Mouse (Mus musculus): ENCODE measurements around the gene Foxc1. TPM values are rescaled to one million over a fixed set of nuclear protein-coding genes. Genes with fewer than 3 reads are reported as not detected.

Gene Foxc1
- total RNA-seq, 2 experiments from 2014 or later, result 0.73 to 0.74 TPM

- H3K27ac ChIP-seq, result peak overlapping the region; percentile 61
- no peak for DNase-seq
Measured at GRCm38 (mm10) chr13:31821050-31821449, 14.6 kb downstream of the Foxc1 start.

GRCm38 (mm10) chr13:31823316-31823715 is 16.9 kb downstream of the Foxc1 start:
- no peak overlapping the region for H3K27ac ChIP-seq
- intact Hi-C loops (cut with DNase I), result no loop called here
- no peak for TF ChIP-seq CTCF (IDR thresholded peaks at IDR 0.05)
- no peak overlapping the region for H3K4me3 ChIP-seq
- no peak for DNase-seq

More at GRCm38 (mm10) chr13:31821050-31821449, 14.6 kb downstream of the Foxc1 start:
- intact Hi-C loops (cut with DNase I), result no loop called here
- H3K4me3 ChIP-seq, result peak overlapping the region; percentile 65
- no peak for TF ChIP-seq CTCF (IDR thresholded peaks at IDR 0.05)

GRCm38 (mm10) chr13:31825180-31825579 is 18.7 kb downstream of the Foxc1 start:
- TF ChIP-seq CTCF (IDR thresholded peaks at IDR 0.05), result no peak

GRCm38 (mm10) chr13:31827160-31827559 is 20.7 kb downstream of the Foxc1 start:
- Histone ChIP-seq H3K4me3 (no peak overlapping the region), H3K27ac (no peak overlapping the region)
- DNase-seq, result no peak
- no peak for TF ChIP-seq CTCF (IDR thresholded peaks at IDR 0.05)
- intact Hi-C loops (cut with DNase I), result no loop called here

More at GRCm38 (mm10) chr13:31825180-31825579, 18.7 kb downstream of the Foxc1 start:
- DNase-seq, result no peak
- H3K4me3 ChIP-seq, result no peak overlapping the region
- H3K27ac ChIP-seq, result no peak overlapping the region
- intact Hi-C loops (cut with DNase I), result no loop called here

- H3K27ac ChIP-seq, result no peak overlapping the region
- intact Hi-C loops (cut with DNase I), result no loop called here
- H3K4me3 ChIP-seq, result no peak overlapping the region
- no peak for DNase-seq
- TF ChIP-seq CTCF (IDR thresholded peaks at IDR 0.05), result no peak
Measured at GRCm38 (mm10) chr13:31827820-31828332, 21.4 kb downstream of the Foxc1 start.

- intact Hi-C loops (cut with DNase I), result no loop called here
- no peak for TF ChIP-seq CTCF (IDR thresholded peaks at IDR 0.05)
- H3K4me3 ChIP-seq, result no peak overlapping the region
- DNase-seq, result no peak
- no peak overlapping the region for H3K27ac ChIP-seq
Measured at GRCm38 (mm10) chr13:31828446-31828845, 22.0 kb downstream of the Foxc1 start.

GRCm38 (mm10) chr13:31830332-31830731 is 23.9 kb downstream of the Foxc1 start:
- H3K27ac ChIP-seq, result no peak overlapping the region
- no peak for TF ChIP-seq CTCF (IDR thresholded peaks at IDR 0.05)
- intact Hi-C loops (cut with DNase I), result no loop called here
- no peak for DNase-seq
- H3K4me3 ChIP-seq, result no peak overlapping the region

- Histone ChIP-seq H3K4me3 (no peak overlapping the region), H3K27ac (no peak overlapping the region)
- intact Hi-C loops (cut with DNase I), result no loop called here
- TF ChIP-seq CTCF (IDR thresholded peaks at IDR 0.05), result no peak
- DNase-seq, result no peak
Measured at GRCm38 (mm10) chr13:31835802-31836201, 29.4 kb downstream of the Foxc1 start.

GRCm38 (mm10) chr13:31849258-31849971 is 43.0 kb downstream of the Foxc1 start:
- intact Hi-C loops (cut with DNase I), result no loop called here
- Histone ChIP-seq H3K27ac (no peak overlapping the region), H3K4me3 (no peak overlapping the region)
- DNase-seq, result no peak
- no peak for TF ChIP-seq CTCF (IDR thresholded peaks at IDR 0.05)

- intact Hi-C loops (cut with DNase I), result no loop called here
- TF ChIP-seq CTCF (IDR thresholded peaks at IDR 0.05), result no peak
- no peak for DNase-seq
- Histone ChIP-seq H3K27ac (no peak overlapping the region), H3K4me3 (no peak overlapping the region)
Measured at GRCm38 (mm10) chr13:31853564-31853963, 47.1 kb downstream of the Foxc1 start.

GRCm38 (mm10) chr13:31854000-31854399 is 47.6 kb downstream of the Foxc1 start:
- no peak overlapping the region for H3K27ac ChIP-seq
- no peak for DNase-seq
- intact Hi-C loops (cut with DNase I), result no loop called here
- H3K4me3 ChIP-seq, result no peak overlapping the region
- no peak for TF ChIP-seq CTCF (IDR thresholded peaks at IDR 0.05)

GRCm38 (mm10) chr13:31860200-31860599 is 53.8 kb downstream of the Foxc1 start:
- no peak for DNase-seq
- TF ChIP-seq CTCF (IDR thresholded peaks at IDR 0.05), result no peak
- Histone ChIP-seq H3K27ac (no peak overlapping the region), H3K4me3 (no peak overlapping the region)
- intact Hi-C loops (cut with DNase I), result no loop called here

Other genes starting within 250 kb of the Foxc1 start
- gene A530084C06Rik, start 247.3 kb upstream of the Foxc1 start, total RNA-seq (2021), result not detected
- gene Foxf2, start 180.8 kb upstream of the Foxc1 start, total RNA-seq (2021), result under 1 TPM in 1 of 2 experiments, not detected in 1; 0.10 TPM